Mouse (Mus musculus): Measurements from ENCODE around the gene Lrmda.

The Lrmda gene

GRCm38 (mm10) chr14:22046262-22046856 lies 26.8 kb downstream of the Lrmda start:
- DNase-seq = no peak

GRCm38 (mm10) chr14:22048068-22048899 lies 28.8 kb downstream of the Lrmda start:
- DNase-seq = no peak

- no peak for DNase-seq
Observed at GRCm38 (mm10) chr14:22048900-22049199, 29.3 kb downstream of the Lrmda start.

GRCm38 (mm10) chr14:22049282-22049681 lies 29.8 kb downstream of the Lrmda start:
- no peak for DNase-seq

GRCm38 (mm10) chr14:22051941-22052664 lies 32.6 kb downstream of the Lrmda start:
- no peak for DNase-seq

- DNase-seq = no peak
Observed at GRCm38 (mm10) chr14:22055630-22056029, 36.1 kb downstream of the Lrmda start.

GRCm38 (mm10) chr14:22056246-22056645 lies 36.7 kb downstream of the Lrmda start:
- DNase-seq = no peak

GRCm38 (mm10) chr14:22058729-22059128 lies 39.2 kb downstream of the Lrmda start:
- no peak for DNase-seq

- DNase-seq = no peak
Observed at GRCm38 (mm10) chr14:22059348-22059861, 39.9 kb downstream of the Lrmda start.

- DNase-seq = no peak
Observed at GRCm38 (mm10) chr14:22060787-22061186, 41.3 kb downstream of the Lrmda start.

- DNase-seq = no peak
Observed at GRCm38 (mm10) chr14:22062117-22062855, 42.8 kb downstream of the Lrmda start.

- no peak for DNase-seq
Observed at GRCm38 (mm10) chr14:22069169-22069568, 49.7 kb downstream of the Lrmda start.

- DNase-seq = no peak
Observed at GRCm38 (mm10) chr14:22073385-22073784, 53.9 kb downstream of the Lrmda start.

- DNase-seq = no peak
Observed at GRCm38 (mm10) chr14:22074229-22074628, 54.7 kb downstream of the Lrmda start.

GRCm38 (mm10) chr14:22083931-22084330 lies 64.4 kb downstream of the Lrmda start:
- DNase-seq = no peak

GRCm38 (mm10) chr14:22085411-22085810 lies 65.9 kb downstream of the Lrmda start:
- no peak for DNase-seq

GRCm38 (mm10) chr14:22088604-22089003 lies 69.1 kb downstream of the Lrmda start:
- no peak for DNase-seq

GRCm38 (mm10) chr14:22089331-22089730 lies 69.8 kb downstream of the Lrmda start:
- DNase-seq = no peak

- DNase-seq = no peak
Observed at GRCm38 (mm10) chr14:22089866-22090470, 70.5 kb downstream of the Lrmda start.

GRCm38 (mm10) chr14:22090778-22091211 lies 71.3 kb downstream of the Lrmda start:
- no peak for DNase-seq

- no peak for DNase-seq
Observed at GRCm38 (mm10) chr14:22091306-22091705, 71.8 kb downstream of the Lrmda start.

- no peak for DNase-seq
Observed at GRCm38 (mm10) chr14:22093124-22093523, 73.6 kb downstream of the Lrmda start.
